ENCODE assay signal across 11 mouse cellular contexts in genomic region chr1:156183176-156183958, GRCm38 (mm10). TPM values are rescaled to one million over a fixed set of nuclear protein-coding genes. Genes with fewer than 3 reads are reported as not detected.
DNase-seq lines count a peak whose midpoint lies in the region; ATAC-seq and TF ChIP-seq lines count a peak whose summit lies in the region.
"Had no signal": no experiment of that assay in that cellular context is flagged by ENCODE, and none has a peak within 500 bp of the region (broad histone marks: within the 10 kb centered on the region; RNA-seq: fewer than 3 reads in every experiment).

No protein-coding gene starts in this region.

- WGBS in kidney, embryonic 16.5 days = 35% methylated on average over 6 of the region's 6 CpGs
- 15% methylated on average over 6 of the region's 6 CpGs for WGBS in forebrain, postnatal 0 days
- 8% methylated on average over 6 of the region's 6 CpGs for WGBS in midbrain, embryonic 14.5 days

- ATAC-seq in kidney, embryonic 16.5 days (ENCODE audit: low FRiP score, low TSS enrichment) = no peak
- no peak for ATAC-seq in forebrain, postnatal 0 days
- ATAC-seq in midbrain, embryonic 14.5 days (ENCODE audit: low FRiP score, low TSS enrichment) = peak; percentile 13; the same call in 1 of the 2 replicates
- ATAC-seq: inflammation-experienced regulatory T-cells, adult 6 months had no signal

- peaks cover 51% of the 10 kb centered on the region for H3K27me3 ChIP-seq in kidney, embryonic 16.5 days (ENCODE audit: insufficient read depth, low read length)
- H3K27me3 ChIP-seq in forebrain, postnatal 0 days (ENCODE audit: insufficient read depth, low read length) = no peaks in the 10 kb centered on the region
- H3K27me3 ChIP-seq in midbrain, embryonic 14.5 days (ENCODE audit: control insufficient read depth, insufficient read depth, low read length) = no peaks in the 10 kb centered on the region

- peak overlapping the region; percentile 32 for H3K4me2 ChIP-seq in kidney, embryonic 16.5 days (replicated peaks; ENCODE audit: low read depth, low read length)
- H3K4me2 ChIP-seq in forebrain, postnatal 0 days (ENCODE audit: low read depth) = no peak overlapping the region
- peak overlapping the region; percentile 20 for H3K4me2 ChIP-seq in midbrain, embryonic 14.5 days (ENCODE audit: low read length)

- H3K9ac ChIP-seq in kidney, embryonic 16.5 days (replicated peaks; ENCODE audit: low read length) = no peak overlapping the region
- no peak overlapping the region for H3K9ac ChIP-seq in forebrain, postnatal 0 days
- H3K9ac ChIP-seq in midbrain, embryonic 14.5 days (replicated peaks; ENCODE audit: low read length) = no peak overlapping the region
- H3K9ac ChIP-seq: liver, embryonic 14.5 days had no signal

- DNase-seq in kidney, adult 18-20 months = no peak
- DNase-seq in forebrain, postnatal 0 days = peak; percentile 38
- peak; percentile 48 for DNase-seq in midbrain, embryonic 14.5 days
- no peak for DNase-seq in left cerebral cortex, adult 11 months (ENCODE audit: low spot score)
- no peak for DNase-seq in frontal cortex, postnatal 14 days (ENCODE audit: low spot score in 2 of 2)
- DNase-seq: cerebellum, postnatal 25 days; right cerebral cortex, postnatal 14 days had no signal

- H3K4me1 ChIP-seq in kidney, embryonic 16.5 days (ENCODE audit: insufficient read depth, low read length) = peaks cover 43% of the 10 kb centered on the region
- H3K4me1 ChIP-seq in cortical plate, adult 2 months (ENCODE audit: control insufficient read depth, insufficient read depth, low read length) = peaks cover 4% of the 10 kb centered on the region
- H3K4me1 ChIP-seq in forebrain, postnatal 0 days (ENCODE audit: insufficient read depth) = peaks cover 36% of the 10 kb centered on the region
- peaks cover 50% of the 10 kb centered on the region for H3K4me1 ChIP-seq in midbrain, embryonic 14.5 days (ENCODE audit: control insufficient read depth, insufficient read depth, low read length)

- no peaks in the 10 kb centered on the region for H3K36me3 ChIP-seq in kidney, embryonic 16.5 days (ENCODE audit: insufficient read depth, low read length)
- H3K36me3 ChIP-seq in forebrain, postnatal 0 days (ENCODE audit: insufficient read depth) = no peaks in the 10 kb centered on the region
- no peaks in the 10 kb centered on the region for H3K36me3 ChIP-seq in midbrain, embryonic 14.5 days (ENCODE audit: control insufficient read depth, insufficient read depth, low read length)

- H3K9me3 ChIP-seq in kidney, embryonic 16.5 days (ENCODE audit: low read length) = peaks cover 11% of the 10 kb centered on the region
- 0 out of 2 replicates have a peak, but pooled peaks cover 3% of the 10 kb centered on the region for H3K9me3 ChIP-seq in forebrain, postnatal 0 days (ENCODE audit: low read length)
- no peaks in the 10 kb centered on the region for H3K9me3 ChIP-seq in midbrain, embryonic 14.5 days (ENCODE audit: control insufficient read depth, low read length)

- peak overlapping the region; percentile 67; the same call in 1 of the 2 replicates for H3K27ac ChIP-seq in kidney, embryonic 16.5 days (ENCODE audit: low read length)
- H3K27ac ChIP-seq in cortical plate, adult 2 months (ENCODE audit: insufficient read depth, low read length) = 0 out of 2 replicates have a peak overlapping the region, but pooled peaks have one; percentile 10
- H3K27ac ChIP-seq in forebrain, postnatal 0 days (ENCODE audit: low read depth, low read length) = peak overlapping the region; percentile 62
- H3K27ac ChIP-seq in midbrain, embryonic 14.5 days (replicated peaks; ENCODE audit: low read depth, low read length) = peak overlapping the region; percentile 77
- H3K27ac ChIP-seq: liver, embryonic 14.5 days had no signal

- no peak overlapping the region for H3K4me3 ChIP-seq in kidney, embryonic 16.5 days (ENCODE audit: low read length)
- no peak overlapping the region for H3K4me3 ChIP-seq in cortical plate, adult 2 months (ENCODE audit: insufficient read depth, low read length)
- H3K4me3 ChIP-seq in forebrain, postnatal 0 days (ENCODE audit: low read depth, low read length) = no peak overlapping the region
- no peak overlapping the region for H3K4me3 ChIP-seq in midbrain, embryonic 14.5 days (replicated peaks; ENCODE audit: low read depth, low read length)

- no peak for TF ChIP-seq CTCF in cortical plate, adult 2 months (IDR thresholded peaks at IDR 0.05; ENCODE audit: extremely low read depth, insufficient read depth, low read length)
- TF ChIP-seq CTCF in forebrain, postnatal 0 days (IDR thresholded peaks at IDR 0.05; ENCODE audit: low read depth) = no peak

- TF ChIP-seq POLR2A in cortical plate, adult 2 months (IDR thresholded peaks at IDR 0.05; ENCODE audit: extremely low read depth, insufficient read depth, low read length) = no peak

RNA-seq across cellular contexts. Expression of gene Fam163a, which starts 21.5 kb away (rescaled TPM):
- 0.61 and 0.94 TPM in 2 replicates for polyA plus RNA-seq in kidney, embryonic 16.5 days (2015; fragmentation: Nextera tagmentation; extraction: Ambion mirVana)
- 5.9 and 6.2 TPM in 2 replicates for polyA plus RNA-seq in cortical plate, adult 2 months (2012; rRNA removed)
- 3.8 and 5.2 TPM in 2 replicates for total RNA-seq in forebrain, postnatal 0 days (2014; rRNA removed)
- polyA plus RNA-seq in forebrain, postnatal 0 days (2015; fragmentation: Nextera tagmentation; extraction: Ambion mirVana) = 4.8 and 6.9 TPM in 2 replicates
- polyA plus RNA-seq in midbrain, embryonic 14.5 days (2014; fragmentation: Nextera tagmentation; extraction: Ambion mirVana) = 4.7 and 7.4 TPM in 2 replicates
- polyA plus RNA-seq: inflammation-experienced regulatory T-cells, adult 6 months had no signal

Comparison
In these comparisons a context has a peak if more than half of its experiments do, and no peak if none do; other contexts are left out.
1. H3K27ac ChIP-seq: peak in every context shown above with its lines; median percentile 77 in midbrain, embryonic 14.5 days; 67 in kidney, embryonic 16.5 days; 62 in forebrain, postnatal 0 days; 10 in cortical plate, adult 2 months.
2. DNase-seq: peak in forebrain, postnatal 0 days (single experiment) and midbrain, embryonic 14.5 days (single experiment); none in kidney, adult 18-20 months (single experiment), left cerebral cortex, adult 11 months (single experiment) and frontal cortex, postnatal 14 days (0 of 2).